Mouse (Mus musculus) hindbrain, embryonic 16.5 days (tissue): Measurements from ENCODE around the gene Runx2. TPM values are rescaled to one million over a fixed set of nuclear protein-coding genes. Genes with fewer than 3 reads are reported as not detected.

ENCODE experiments used
- ATAC-seq: fragments of 200-750 bp; cut with Nextera tagmentation; 2 replicates; pipeline ENCODE4 v1.8.0; 2017; ENCODE audit warnings: moderate TSS enrichment, moderate library complexity
- H3K27ac ChIP-seq: fragments of 300-500 bp; sonication (generic); 2 replicates; pipeline ENCODE4 v1.5.1; 2014; ENCODE audit warnings: low read depth, mild to moderate bottlenecking, control low read depth, low read length, moderate library complexity
- H3K27me3 ChIP-seq: fragments of 300-500 bp; sonication (generic); replicated peaks from 2 replicates; pipeline ENCODE4 v1.6.1; 2014; ENCODE audit warnings: low read length; ENCODE audit not compliant: control insufficient read depth, insufficient read depth
- H3K36me3 ChIP-seq: fragments of 300-500 bp; sonication (generic); 2 replicates; pipeline ENCODE4 v1.6.1; 2014; ENCODE audit warnings: mild to moderate bottlenecking, low read length, moderate library complexity, mixed read lengths; ENCODE audit not compliant: control insufficient read depth, insufficient read depth
- H3K4me1 ChIP-seq: fragments of 300-500 bp; sonication (generic); 2 replicates; pipeline ENCODE4 v1.6.1; 2014; ENCODE audit warnings: low read depth, low read length; ENCODE audit not compliant: control insufficient read depth, insufficient read depth
- H3K4me2 ChIP-seq: fragments of 300-500 bp; sonication (generic); 2 replicates; pipeline ENCODE4 v1.6.1; 2014; ENCODE audit warnings: mild to moderate bottlenecking, low read length, control low read depth, moderate library complexity
- H3K4me3 ChIP-seq: fragments of 300-500 bp; sonication (generic); 2 replicates; pipeline ENCODE4 v1.5.1; 2014; ENCODE audit warnings: mild to moderate bottlenecking, low read length, control low read depth, moderate library complexity
- H3K9ac ChIP-seq: fragments of 300-500 bp; sonication (generic); 2 replicates; pipeline ENCODE4 v1.6.1; 2014; ENCODE audit warnings: low read depth, mild to moderate bottlenecking, control low read depth, low read length, moderate library complexity
- H3K9me3 ChIP-seq: fragments of 300-500 bp; sonication (generic); 2 replicates; pipeline ENCODE4 v1.6.1; 2014; ENCODE audit warnings: mild to moderate bottlenecking, low read length, moderate library complexity; ENCODE audit not compliant: control insufficient read depth
- whole genome bisulfite sequencing: fragments of 180-500 bp; shearing (Covaris S2); extraction: QIAGEN DNeasy Blood & Tissue Kit; methylation state at CpG from one replicate; pipeline ENCODE4 v1.1.7; 2014; 5-methylcytosine and 5-hydroxymethylcytosine counted together
- polyA plus RNA-seq: library from polyadenylated mRNA; unstranded; fragments of >200 nt; fragmentation: Nextera tagmentation; extraction: Ambion mirVana; gene quantifications from 2 replicates; pipeline ENCODE4 v1.2.1, GENCODE M21; 2015

Runx2 gene
- polyA plus RNA-seq, 1 experiment from 2014 or later, result 0.31 TPM

DNA sequence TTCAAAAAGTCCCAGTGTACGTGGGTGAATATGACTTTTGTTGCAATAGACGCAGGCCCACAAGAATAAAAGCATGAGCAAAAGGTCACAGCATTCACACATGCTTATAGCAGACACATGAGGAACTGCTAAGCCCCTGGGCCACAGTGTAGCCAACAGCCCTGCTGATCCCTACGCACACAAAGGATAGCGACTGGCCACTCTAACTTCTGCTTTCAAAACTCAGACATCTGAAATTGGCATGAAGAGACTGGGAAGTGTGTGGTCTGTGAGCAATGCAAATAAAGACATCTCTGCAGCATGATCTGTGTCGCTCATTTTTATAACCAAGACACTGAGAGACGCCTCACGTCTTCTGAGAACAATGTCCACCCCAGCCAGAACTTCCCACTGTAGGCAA lies 150.7 kb downstream of the Runx2 start:
- H3K9me3 ChIP-seq, result no peaks in the 10 kb centered on the region
- 73% methylated on average over 7 of the region's 7 CpGs for WGBS
- H3K4me1 ChIP-seq, result no peaks in the 10 kb centered on the region
- H3K36me3 ChIP-seq, result no peaks in the 10 kb centered on the region
- H3K27me3 ChIP-seq, result no peaks in the 10 kb centered on the region
- no peak overlapping the region for H3K9ac ChIP-seq
- ATAC-seq, result no peak
- no peak overlapping the region for H3K4me2 ChIP-seq
- no peak overlapping the region for H3K27ac ChIP-seq
- no peak overlapping the region for H3K4me3 ChIP-seq

DNA sequence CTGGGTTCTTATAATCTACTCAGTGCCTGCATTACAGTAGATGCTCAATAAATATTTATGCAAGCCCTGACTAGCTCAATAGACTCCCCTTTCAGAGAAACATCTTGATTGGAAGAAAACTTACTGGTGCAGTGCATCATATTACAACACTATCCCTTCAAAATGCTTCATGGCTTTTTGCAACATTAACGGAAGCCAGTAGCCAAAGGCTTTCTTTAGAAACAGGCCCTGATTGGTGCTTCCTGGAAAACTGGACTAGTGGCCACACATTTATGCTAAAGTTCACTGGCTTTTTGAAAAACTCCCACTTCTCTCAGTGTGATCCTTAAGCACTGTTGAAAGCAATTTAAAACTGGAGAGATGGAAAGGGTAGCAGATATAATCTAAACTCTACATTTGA lies 151.4 kb downstream of the Runx2 start:
- WGBS, result 85% methylated on average over 1 of the region's 1 CpGs
- Histone ChIP-seq H3K9ac (no peak overlapping the region), H3K9me3 (no peaks in the 10 kb centered on the region), H3K27ac (no peak overlapping the region), H3K4me3 (no peak overlapping the region), H3K4me1 (no peaks in the 10 kb centered on the region), H3K4me2 (no peak overlapping the region), H3K36me3 (no peaks in the 10 kb centered on the region), H3K27me3 (no peaks in the 10 kb centered on the region)
- ATAC-seq, result no peak

DNA sequence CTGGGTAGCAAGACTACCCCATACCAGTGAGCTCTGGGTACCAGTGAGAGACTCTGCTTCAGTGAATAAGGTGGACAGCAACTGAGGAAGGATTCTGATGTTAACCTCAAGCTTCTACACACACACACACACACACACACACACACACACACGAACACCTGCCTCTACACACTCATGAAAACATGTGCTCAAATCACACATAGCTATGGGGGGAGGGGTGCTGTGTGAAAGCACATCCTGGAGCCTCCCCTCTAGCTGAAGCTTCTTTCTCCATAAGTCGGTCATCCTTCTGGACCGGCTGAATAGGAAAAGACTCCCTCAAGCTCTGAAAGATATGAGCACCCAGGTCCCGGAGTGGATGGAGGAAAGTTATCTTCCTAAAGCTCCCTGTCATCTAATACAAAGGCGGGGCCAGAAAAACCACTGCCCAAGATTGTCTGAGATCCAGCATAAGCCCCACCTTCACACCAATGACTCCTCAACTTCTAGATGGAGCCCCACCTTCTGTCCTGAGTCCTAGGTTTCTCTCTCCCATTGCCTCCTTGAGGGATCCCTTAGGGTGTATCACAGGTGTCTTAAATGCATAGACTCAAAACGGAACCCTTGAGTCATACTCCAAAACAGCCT lies 152.4 kb downstream of the Runx2 start:
- H3K4me2 ChIP-seq, result no peak overlapping the region
- WGBS, result 93% methylated on average over 6 of the region's 6 CpGs
- no peaks in the 10 kb centered on the region for H3K27me3 ChIP-seq
- no peak overlapping the region for H3K27ac ChIP-seq
- H3K4me3 ChIP-seq, result no peak overlapping the region
- H3K9ac ChIP-seq, result no peak overlapping the region
- H3K9me3 ChIP-seq, result no peaks in the 10 kb centered on the region
- ATAC-seq, result no peak
- H3K4me1 ChIP-seq, result no peaks in the 10 kb centered on the region
- no peaks in the 10 kb centered on the region for H3K36me3 ChIP-seq

- H3K4me1 ChIP-seq, result no peaks in the 10 kb centered on the region
- 83% methylated on average over 7 of the region's 7 CpGs for WGBS
- no peak overlapping the region for H3K4me2 ChIP-seq
- H3K27ac ChIP-seq, result no peak overlapping the region
- H3K9me3 ChIP-seq, result no peaks in the 10 kb centered on the region
- no peak overlapping the region for H3K4me3 ChIP-seq
- H3K27me3 ChIP-seq, result no peaks in the 10 kb centered on the region
- ATAC-seq, result no peak
- no peak overlapping the region for H3K9ac ChIP-seq
- H3K36me3 ChIP-seq, result no peaks in the 10 kb centered on the region
These were observed 154.3 kb downstream of the Runx2 start for GRCm38 (mm10) chr17:44660121-44660806.

GRCm38 (mm10) chr17:44654503-44654902 lies 160.1 kb downstream of the Runx2 start:
- Histone ChIP-seq H3K4me3 (no peak overlapping the region), H3K9me3 (no peaks in the 10 kb centered on the region), H3K4me1 (no peaks in the 10 kb centered on the region), H3K27me3 (no peaks in the 10 kb centered on the region), H3K9ac (no peak overlapping the region), H3K27ac (no peak overlapping the region), H3K4me2 (no peak overlapping the region), H3K36me3 (no peaks in the 10 kb centered on the region)
- 78% methylated on average over 4 of the region's 4 CpGs for WGBS
- 0 out of 2 replicates have a peak, but pooled peaks have one; percentile 6 for ATAC-seq

DNA sequence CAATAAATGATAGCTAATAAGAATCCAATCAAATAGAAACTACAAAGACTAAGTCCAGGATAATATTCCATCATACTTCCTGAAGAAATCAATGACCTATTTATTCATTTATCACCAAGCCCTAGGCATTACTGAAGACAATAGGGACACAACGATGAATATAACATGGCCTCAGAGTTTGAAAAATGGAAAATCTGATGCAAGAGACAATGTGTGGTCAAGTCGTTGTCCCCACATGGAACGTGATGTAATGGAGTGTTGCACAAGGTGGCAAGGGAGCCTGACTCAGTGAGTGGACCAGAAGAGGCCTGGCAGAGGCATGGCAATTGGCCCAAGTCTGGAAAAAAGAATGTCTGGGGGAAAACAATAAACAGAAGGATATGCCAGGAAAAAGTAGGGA lies 161.5 kb downstream of the Runx2 start:
- no peak for ATAC-seq
- Histone ChIP-seq H3K4me2 (no peak overlapping the region), H3K4me1 (no peaks in the 10 kb centered on the region), H3K4me3 (no peak overlapping the region), H3K9ac (no peak overlapping the region), H3K27me3 (no peaks in the 10 kb centered on the region), H3K27ac (no peak overlapping the region), H3K36me3 (no peaks in the 10 kb centered on the region), H3K9me3 (no peaks in the 10 kb centered on the region)
- WGBS, result 85% methylated on average over 3 of the region's 3 CpGs

- WGBS, result 76% methylated on average over 7 of the region's 7 CpGs
- H3K36me3 ChIP-seq, result no peaks in the 10 kb centered on the region
- no peaks in the 10 kb centered on the region for H3K27me3 ChIP-seq
- H3K4me2 ChIP-seq, result no peak overlapping the region
- no peak overlapping the region for H3K27ac ChIP-seq
- H3K9me3 ChIP-seq, result no peaks in the 10 kb centered on the region
- ATAC-seq, result no peak
- no peak overlapping the region for H3K4me3 ChIP-seq
- H3K4me1 ChIP-seq, result no peaks in the 10 kb centered on the region
- H3K9ac ChIP-seq, result no peak overlapping the region
These were observed 162.5 kb downstream of the Runx2 start for GRCm38 (mm10) chr17:44652054-44652453.

DNA sequence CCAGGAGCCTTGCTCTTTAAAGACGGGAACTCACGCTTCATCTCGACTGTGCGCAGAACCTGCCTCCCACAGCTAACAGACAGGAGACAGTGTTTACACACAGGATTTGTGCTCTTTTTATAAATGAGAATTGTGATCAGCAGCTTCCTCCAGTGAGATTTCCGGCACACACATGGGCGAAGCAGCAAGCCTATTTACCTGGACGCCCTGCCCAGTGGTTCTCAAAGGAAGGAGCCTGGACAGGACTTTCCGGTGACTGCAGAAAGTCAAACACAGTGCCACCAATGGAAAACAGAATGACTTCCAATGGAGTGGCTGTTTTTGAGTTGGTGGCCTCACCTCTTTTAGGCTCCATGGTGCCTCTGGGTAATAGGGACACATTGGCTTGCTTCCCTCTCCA lies 163.0 kb downstream of the Runx2 start:
- no peaks in the 10 kb centered on the region for H3K27me3 ChIP-seq
- no peak overlapping the region for H3K27ac ChIP-seq
- H3K4me3 ChIP-seq, result no peak overlapping the region
- no peaks in the 10 kb centered on the region for H3K4me1 ChIP-seq
- H3K9me3 ChIP-seq, result no peaks in the 10 kb centered on the region
- WGBS, result 82% methylated on average over 8 of the region's 8 CpGs
- no peak for ATAC-seq
- H3K36me3 ChIP-seq, result no peaks in the 10 kb centered on the region
- H3K9ac ChIP-seq, result no peak overlapping the region
- no peak overlapping the region for H3K4me2 ChIP-seq

DNA sequence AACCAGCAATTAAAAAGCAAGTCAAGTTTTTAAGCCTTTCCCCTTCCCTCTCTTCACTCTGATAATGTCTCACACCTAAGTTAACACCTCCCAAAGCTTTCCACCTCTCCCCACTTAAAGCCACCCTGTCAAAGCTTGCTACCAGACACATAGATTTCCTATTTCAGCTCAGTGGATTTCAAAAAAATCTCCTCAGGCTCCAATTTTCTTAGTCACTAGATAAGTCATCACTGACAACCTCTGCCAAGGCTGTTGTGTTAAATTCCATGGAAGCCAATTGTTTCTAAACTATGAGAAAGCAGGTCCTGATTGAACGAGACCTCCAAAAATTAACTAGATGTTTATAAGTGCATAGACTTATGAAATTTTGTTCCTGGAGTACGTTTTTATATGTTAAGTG lies 164.2 kb downstream of the Runx2 start:
- no peaks in the 10 kb centered on the region for H3K36me3 ChIP-seq
- WGBS, result 85% methylated on average over 2 of the region's 2 CpGs
- H3K9ac ChIP-seq, result no peak overlapping the region
- H3K4me1 ChIP-seq, result no peaks in the 10 kb centered on the region
- no peak overlapping the region for H3K4me3 ChIP-seq
- H3K27ac ChIP-seq, result no peak overlapping the region
- ATAC-seq, result no peak
- no peak overlapping the region for H3K4me2 ChIP-seq
- no peaks in the 10 kb centered on the region for H3K27me3 ChIP-seq
- H3K9me3 ChIP-seq, result no peaks in the 10 kb centered on the region
